ENCODE assay signal across 15 mouse cellular contexts in genomic region chr13:20138466-20138865, GRCm38 (mm10). TPM values are rescaled to one million over a fixed set of nuclear protein-coding genes. Genes with fewer than 3 reads are reported as not detected.
A peak's percentile ranks its signal among the peaks of the same experiment; 100 is the strongest.
DNase-seq lines count a peak whose midpoint lies in the region; ATAC-seq and TF ChIP-seq lines count a peak whose summit lies in the region.
"Had no signal": no experiment of that assay in that cellular context is flagged by ENCODE, and none has a peak within 500 bp of the region (broad histone marks: within the 10 kb centered on the region; RNA-seq: fewer than 3 reads in every experiment).

No protein-coding gene starts in this region.

- H3K27me3 ChIP-seq in hindbrain, embryonic 14.5 days (ENCODE audit: control insufficient read depth, insufficient read depth, low read length) = no peaks in the 10 kb centered on the region
- H3K27me3 ChIP-seq in hindbrain, embryonic 16.5 days (replicated peaks; ENCODE audit: control insufficient read depth, insufficient read depth, low read length) = no peaks in the 10 kb centered on the region
- H3K27me3 ChIP-seq in lung, embryonic 15.5 days = no peaks in the 10 kb centered on the region
- H3K27me3 ChIP-seq in limb, embryonic 13.5 days = no peaks in the 10 kb centered on the region
- no peaks in the 10 kb centered on the region for H3K27me3 ChIP-seq in liver, postnatal 0 days (ENCODE audit: insufficient read depth, low read length)
- H3K27me3 ChIP-seq: Patski had no signal

- no peaks in the 10 kb centered on the region for H3K36me3 ChIP-seq in hindbrain, embryonic 14.5 days (replicated peaks; ENCODE audit: control insufficient read depth, insufficient read depth)
- no peaks in the 10 kb centered on the region for H3K36me3 ChIP-seq in hindbrain, embryonic 16.5 days (ENCODE audit: control insufficient read depth, insufficient read depth, low read length)
- H3K36me3 ChIP-seq in lung, embryonic 15.5 days = no peaks in the 10 kb centered on the region
- H3K36me3 ChIP-seq in limb, embryonic 13.5 days = no peaks in the 10 kb centered on the region
- H3K36me3 ChIP-seq in liver, postnatal 0 days (replicated peaks; ENCODE audit: insufficient read depth, low read length) = no peaks in the 10 kb centered on the region
- H3K36me3 ChIP-seq: heart, embryonic 10.5 days had no signal

- TF ChIP-seq EP300 in liver, postnatal 0 days (IDR thresholded peaks at IDR 0.05; ENCODE audit: low read depth) = peak; percentile 27; the same call in 1 of the 2 replicates

- H3K4me3 ChIP-seq in hindbrain, embryonic 14.5 days (replicated peaks; ENCODE audit: low read length) = no peak overlapping the region
- H3K4me3 ChIP-seq in hindbrain, embryonic 16.5 days (ENCODE audit: low read length) = no peak overlapping the region
- no peak overlapping the region for H3K4me3 ChIP-seq in lung, embryonic 15.5 days
- no peak overlapping the region for H3K4me3 ChIP-seq in lung, adult 2 months (replicated peaks; ENCODE audit: extremely low read depth, low read depth, low read length)
- no peak overlapping the region for H3K4me3 ChIP-seq in limb, embryonic 13.5 days
- no peak overlapping the region for H3K4me3 ChIP-seq in liver, postnatal 0 days (ENCODE audit: low read depth, low read length)
- H3K4me3 ChIP-seq: heart, embryonic 10.5 days had no signal

- WGBS in hindbrain, embryonic 14.5 days = 61% methylated on average over 3 of the region's 3 CpGs
- WGBS in hindbrain, embryonic 16.5 days = 29% methylated on average over 3 of the region's 3 CpGs
- WGBS in lung, embryonic 15.5 days = 15% methylated on average over 3 of the region's 3 CpGs
- 33% methylated on average over 3 of the region's 3 CpGs for WGBS in lung, adult 2 months
- 4% methylated on average over 3 of the region's 3 CpGs for WGBS in limb, embryonic 13.5 days
- 31% methylated on average over 3 of the region's 3 CpGs for WGBS in liver, postnatal 0 days (ENCODE audit: insufficient replicate concordance)

- peak overlapping the region; percentile 26; the same call in 1 of the 2 replicates for H3K9ac ChIP-seq in hindbrain, embryonic 14.5 days
- no peak overlapping the region for H3K9ac ChIP-seq in hindbrain, embryonic 16.5 days (ENCODE audit: low read depth, low read length)
- no peak overlapping the region for H3K9ac ChIP-seq in lung, embryonic 15.5 days
- no peak overlapping the region for H3K9ac ChIP-seq in limb, embryonic 13.5 days
- H3K9ac ChIP-seq in liver, postnatal 0 days (replicated peaks) = no peak overlapping the region

- no peak overlapping the region for H3K27ac ChIP-seq in hindbrain, embryonic 14.5 days
- no peak overlapping the region for H3K27ac ChIP-seq in hindbrain, embryonic 16.5 days (ENCODE audit: low read depth, low read length)
- peak overlapping the region; percentile 64 for H3K27ac ChIP-seq in lung, embryonic 15.5 days
- H3K27ac ChIP-seq in limb, embryonic 13.5 days = peak overlapping the region; percentile 72
- H3K27ac ChIP-seq in liver, postnatal 0 days (ENCODE audit: low read depth) = no peak overlapping the region

- no peak for ATAC-seq in hindbrain, embryonic 14.5 days (ENCODE audit: low FRiP score)
- ATAC-seq in hindbrain, embryonic 16.5 days = no peak
- ATAC-seq in lung, embryonic 15.5 days (ENCODE audit: borderline replicate concordance, extremely low read depth, low FRiP score, low TSS enrichment) = no peak
- ATAC-seq in limb, embryonic 13.5 days (ENCODE audit: low FRiP score, low read depth) = no peak
- peak; percentile 82 for ATAC-seq in liver, postnatal 0 days
- ATAC-seq: Patski had no signal

- H3K9me3 ChIP-seq in hindbrain, embryonic 14.5 days (ENCODE audit: control insufficient read depth, low read length) = no peaks in the 10 kb centered on the region
- H3K9me3 ChIP-seq in hindbrain, embryonic 16.5 days (ENCODE audit: control insufficient read depth, low read length) = no peaks in the 10 kb centered on the region
- no peaks in the 10 kb centered on the region for H3K9me3 ChIP-seq in lung, embryonic 15.5 days
- H3K9me3 ChIP-seq in limb, embryonic 13.5 days = no peaks in the 10 kb centered on the region
- H3K9me3 ChIP-seq in liver, postnatal 0 days (ENCODE audit: low read length) = no peaks in the 10 kb centered on the region
- H3K9me3 ChIP-seq: heart, embryonic 10.5 days had no signal

- TF ChIP-seq CTCF in lung, adult 2 months (IDR thresholded peaks at IDR 0.05; ENCODE audit: insufficient read depth, low read length) = no peak
- no peak for TF ChIP-seq CTCF in liver, postnatal 0 days (IDR thresholded peaks at IDR 0.05; ENCODE audit: low read depth)

- H3K4me2 ChIP-seq in hindbrain, embryonic 14.5 days (replicated peaks) = no peak overlapping the region
- H3K4me2 ChIP-seq in hindbrain, embryonic 16.5 days (ENCODE audit: low read length) = no peak overlapping the region
- H3K4me2 ChIP-seq in lung, embryonic 15.5 days = no peak overlapping the region
- H3K4me2 ChIP-seq in limb, embryonic 13.5 days (replicated peaks) = no peak overlapping the region
- H3K4me2 ChIP-seq in liver, postnatal 0 days (ENCODE audit: low read depth, low read length) = no peak overlapping the region

- H3K4me1 ChIP-seq in hindbrain, embryonic 14.5 days (replicated peaks; ENCODE audit: control insufficient read depth, insufficient read depth, low read length) = 0 out of 2 replicates have a peak, but pooled peaks cover 6% of the 10 kb centered on the region
- H3K4me1 ChIP-seq in hindbrain, embryonic 16.5 days (ENCODE audit: control insufficient read depth, insufficient read depth, low read depth, low read length) = peaks cover 4% of the 10 kb centered on the region
- peaks cover 51% of the 10 kb centered on the region for H3K4me1 ChIP-seq in lung, embryonic 15.5 days
- H3K4me1 ChIP-seq in lung, adult 2 months (ENCODE audit: control insufficient read depth, insufficient read depth, low read length) = peaks cover 20% of the 10 kb centered on the region
- H3K4me1 ChIP-seq in limb, embryonic 13.5 days = peaks cover 60% of the 10 kb centered on the region
- H3K4me1 ChIP-seq in liver, postnatal 0 days (ENCODE audit: insufficient read depth) = peaks cover 21% of the 10 kb centered on the region

- no peak for TF ChIP-seq POLR2A in lung, adult 2 months (IDR thresholded peaks at IDR 0.05; ENCODE audit: borderline replicate concordance, extremely low read depth, low read depth, low read length)

- no peak for DNase-seq in hindbrain, embryonic 14.5 days (ENCODE audit: low spot score)
- no peak for DNase-seq in lung, adult 2 months
- no peak for DNase-seq in liver, postnatal 0 days
- DNase-seq in right cerebral cortex, adult 18-20 months = no peak
- DNase-seq in cerebellum, adult 9-11 months = no peak
- DNase-seq: adrenal gland, postnatal 36 days; B cell, adult 2 months; cerebellum, adult 9-10 months; gastrocnemius, postnatal 36 days; right cerebral cortex, postnatal 14 days had no signal

RNA-seq across cellular contexts. Expression of gene Elmo1, which starts 48.1 kb away (rescaled TPM):
- 41.9 and 50.6 TPM in 2 replicates for polyA plus RNA-seq in hindbrain, embryonic 14.5 days (2014; fragmentation: Nextera tagmentation; extraction: Ambion mirVana)
- polyA plus RNA-seq in hindbrain, embryonic 16.5 days (2015; fragmentation: Nextera tagmentation; extraction: Ambion mirVana) = 48.6 and 49.6 TPM in 2 replicates
- 32.8 and 37.1 TPM in 2 replicates for polyA plus RNA-seq in lung, embryonic 15.5 days (2015; fragmentation: Nextera tagmentation; extraction: Ambion mirVana)
- 24.2 and 28.3 TPM in 2 replicates for polyA plus RNA-seq in lung, adult 2 months (2012; rRNA removed)
- polyA plus RNA-seq in limb, embryonic 13.5 days (2015; fragmentation: Nextera tagmentation; extraction: Ambion mirVana) = 10.7 and 11.6 TPM in 2 replicates
- polyA plus RNA-seq in liver, postnatal 0 days (2015; fragmentation: Nextera tagmentation; extraction: Ambion mirVana) = 2.7 and 3.1 TPM in 2 replicates

Comparison
In these comparisons a context has a peak if more than half of its experiments do, and no peak if none do; other contexts are left out.
1. H3K27ac ChIP-seq: peak in lung, embryonic 15.5 days (single experiment) and limb, embryonic 13.5 days (single experiment); none in hindbrain, embryonic 14.5 days (single experiment), hindbrain, embryonic 16.5 days (single experiment) and liver, postnatal 0 days (single experiment).